Mouse (Mus musculus) neural tube, embryonic 15.5 days (tissue): ENCODE measurements around the gene 4933417A18Rik. TPM values are rescaled to one million over a fixed set of nuclear protein-coding genes. Genes with fewer than 3 reads are reported as not detected.
A peak's percentile ranks its signal among the peaks of the same experiment; 100 is the strongest.
"Not testable (repeated sequence)": the region's sequence is repeated elsewhere in the genome, so short reads cannot be mapped to it uniquely, and the experiment has no call there.

Source experiments
- ATAC-seq: fragments of 200-750 bp; cut with Nextera tagmentation; 2 replicates; pipeline ENCODE4 v1.8.0; 2017; ENCODE audit warnings: mild to moderate bottlenecking, moderate TSS enrichment, moderate library complexity; ENCODE audit not compliant: low FRiP score
- H3K27ac ChIP-seq: fragments of 300-500 bp; sonication (generic); replicated peaks from 2 replicates; pipeline ENCODE4 v1.5.1; 2015; ENCODE audit warnings: mild to moderate bottlenecking, inconsistent platforms
- H3K27me3 ChIP-seq: fragments of 300-500 bp; sonication (generic); replicated peaks from 2 replicates; pipeline ENCODE4 v1.6.1; 2015; ENCODE audit warnings: inconsistent platforms
- H3K36me3 ChIP-seq: fragments of 300-500 bp; sonication (generic); 2 replicates; pipeline ENCODE4 v1.6.1; 2015; ENCODE audit warnings: inconsistent platforms
- H3K4me1 ChIP-seq: fragments of 300-500 bp; sonication (generic); 2 replicates; pipeline ENCODE4 v1.6.1; 2015; ENCODE audit warnings: inconsistent platforms
- H3K4me2 ChIP-seq: fragments of 300-500 bp; sonication (generic); 2 replicates; pipeline ENCODE4 v1.6.1; 2015; ENCODE audit warnings: inconsistent platforms, mild to moderate bottlenecking, moderate library complexity
- H3K4me3 ChIP-seq: fragments of 300-500 bp; sonication (generic); replicated peaks from 2 replicates; pipeline ENCODE4 v1.5.1; 2015; ENCODE audit warnings: mild to moderate bottlenecking, inconsistent platforms
- H3K9ac ChIP-seq: fragments of 300-500 bp; sonication (generic); replicated peaks from 2 replicates; pipeline ENCODE4 v1.6.1; 2015; ENCODE audit warnings: mild to moderate bottlenecking, inconsistent platforms
- H3K9me3 ChIP-seq: fragments of 300-500 bp; sonication (generic); replicated peaks from 2 replicates; pipeline ENCODE4 v1.6.1; 2016; ENCODE audit warnings: inconsistent platforms
- WGBS: fragments of 180-500 bp; shearing (Covaris S2); methylation state at CpG from one replicate; pipeline ENCODE4 v1.1.7; 2015; ENCODE audit warnings: mixed read lengths; 5-methylcytosine and 5-hydroxymethylcytosine counted together
- polyA plus RNA-seq: library from polyadenylated mRNA; unstranded; fragments of >200 nt; fragmentation: Nextera tagmentation; extraction: Ambion mirVana; gene quantifications from 2 replicates; pipeline ENCODE4 v1.2.1, GENCODE M21; 2015

Gene 4933417A18Rik
- polyA plus RNA-seq, 1 experiment from 2014 or later, result not detected

DNA sequence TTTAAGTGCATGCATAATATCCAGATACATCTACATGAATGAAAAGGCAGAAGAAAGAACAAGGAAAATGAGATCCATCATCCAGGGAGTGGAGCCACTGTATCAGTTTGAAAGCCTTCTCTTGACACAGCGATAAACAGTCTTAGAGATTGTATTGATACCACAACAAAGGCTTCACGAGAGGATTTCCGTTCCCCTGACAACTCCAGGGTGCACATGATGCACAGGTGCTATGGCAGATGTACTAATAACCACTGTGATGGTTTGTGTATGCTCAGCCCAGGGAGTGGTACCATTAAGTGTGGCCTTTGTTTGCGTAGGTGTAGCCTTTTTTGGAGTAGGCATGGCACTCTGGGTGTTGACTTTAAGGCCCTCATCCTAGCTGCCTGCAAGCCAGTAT, 32.7 kb downstream of the 4933417A18Rik start:
- Histone ChIP-seq H3K9ac (no peak overlapping the region), H3K4me3 (no peak overlapping the region), H3K36me3 (no peaks in the 10 kb centered on the region), H3K4me2 (no peak overlapping the region), H3K27ac (no peak overlapping the region), H3K9me3 (no peaks in the 10 kb centered on the region), H3K4me1 (no peaks in the 10 kb centered on the region), H3K27me3 (no peaks in the 10 kb centered on the region)
- WGBS, result 91% methylated on average over 4 of the region's 4 CpGs
- no peak for ATAC-seq

DNA sequence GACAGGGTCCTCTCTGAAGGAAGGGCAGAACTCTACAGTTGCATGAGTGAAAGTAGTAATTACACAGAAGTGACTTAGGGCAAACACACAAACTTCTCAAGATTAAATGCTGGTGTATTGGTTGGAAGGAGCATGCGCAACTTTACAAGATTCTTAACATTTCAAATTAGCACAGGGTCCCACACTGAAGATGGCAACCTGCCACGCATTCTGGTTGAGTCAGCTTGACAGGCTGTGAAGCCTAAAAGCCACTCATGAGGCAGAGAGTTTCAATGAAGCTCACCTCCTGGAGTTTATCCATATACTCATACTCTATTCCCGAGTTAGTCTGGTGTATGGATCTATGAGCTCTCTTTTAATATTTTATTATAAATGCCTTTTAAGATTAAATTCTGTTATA, 33.9 kb downstream of the 4933417A18Rik start:
- ATAC-seq, H3K9me3 ChIP-seq, H3K4me3 ChIP-seq, H3K27me3 ChIP-seq, H3K9ac ChIP-seq, H3K27ac ChIP-seq, H3K4me1 ChIP-seq, H3K36me3 ChIP-seq, H3K4me2 ChIP-seq: not testable (repeated sequence)
- 91% methylated on average over 3 of the region's 3 CpGs for WGBS

DNA sequence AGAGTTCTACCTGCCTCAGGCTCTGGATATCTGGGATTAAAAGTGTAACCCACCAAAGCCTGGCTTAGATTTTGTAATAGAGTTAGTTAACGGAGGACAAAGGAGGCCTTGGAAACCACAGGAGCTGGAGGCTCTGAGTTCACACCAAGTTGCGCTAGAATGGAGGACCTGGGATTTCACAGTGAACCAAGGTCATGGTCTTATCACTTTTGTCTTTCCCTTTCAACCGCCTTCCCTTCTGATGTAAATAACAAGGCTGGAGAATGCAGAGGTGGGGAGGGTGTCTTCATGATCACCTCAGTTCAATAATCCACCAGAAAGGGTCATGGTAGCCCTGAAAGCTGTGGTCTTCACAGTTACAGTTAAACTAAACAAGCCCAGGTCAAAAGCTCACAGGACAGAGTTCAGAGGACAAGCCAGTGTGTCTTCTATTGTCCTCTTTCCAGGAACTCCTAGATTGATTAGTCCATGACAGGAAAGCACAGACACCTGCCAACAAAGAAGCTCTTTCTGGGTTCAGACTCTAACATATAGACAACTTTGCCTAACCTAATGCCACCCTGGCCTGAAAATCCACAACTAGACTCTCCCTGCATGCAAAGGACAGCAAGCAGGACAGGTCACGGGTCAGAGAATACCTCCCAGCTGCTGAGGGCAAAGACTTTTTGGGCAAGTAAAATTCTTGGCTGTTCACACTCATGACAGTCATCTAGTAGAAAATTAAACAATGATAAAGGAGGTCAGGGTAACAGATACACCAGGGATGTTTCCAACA, 37.0 kb downstream of the 4933417A18Rik start:
- no peak for ATAC-seq
- Histone ChIP-seq H3K9me3 (no peaks in the 10 kb centered on the region), H3K4me3 (no peak overlapping the region), H3K27me3 (peaks cover 3% of the 10 kb centered on the region; the same call in 1 of the 2 replicates), H3K36me3 (no peaks in the 10 kb centered on the region), H3K4me2 (no peak overlapping the region), H3K4me1 (peaks cover 17% of the 10 kb centered on the region), H3K27ac (no peak overlapping the region), H3K9ac (no peak overlapping the region)
- 86% methylated on average over 4 of the region's 4 CpGs for WGBS

DNA sequence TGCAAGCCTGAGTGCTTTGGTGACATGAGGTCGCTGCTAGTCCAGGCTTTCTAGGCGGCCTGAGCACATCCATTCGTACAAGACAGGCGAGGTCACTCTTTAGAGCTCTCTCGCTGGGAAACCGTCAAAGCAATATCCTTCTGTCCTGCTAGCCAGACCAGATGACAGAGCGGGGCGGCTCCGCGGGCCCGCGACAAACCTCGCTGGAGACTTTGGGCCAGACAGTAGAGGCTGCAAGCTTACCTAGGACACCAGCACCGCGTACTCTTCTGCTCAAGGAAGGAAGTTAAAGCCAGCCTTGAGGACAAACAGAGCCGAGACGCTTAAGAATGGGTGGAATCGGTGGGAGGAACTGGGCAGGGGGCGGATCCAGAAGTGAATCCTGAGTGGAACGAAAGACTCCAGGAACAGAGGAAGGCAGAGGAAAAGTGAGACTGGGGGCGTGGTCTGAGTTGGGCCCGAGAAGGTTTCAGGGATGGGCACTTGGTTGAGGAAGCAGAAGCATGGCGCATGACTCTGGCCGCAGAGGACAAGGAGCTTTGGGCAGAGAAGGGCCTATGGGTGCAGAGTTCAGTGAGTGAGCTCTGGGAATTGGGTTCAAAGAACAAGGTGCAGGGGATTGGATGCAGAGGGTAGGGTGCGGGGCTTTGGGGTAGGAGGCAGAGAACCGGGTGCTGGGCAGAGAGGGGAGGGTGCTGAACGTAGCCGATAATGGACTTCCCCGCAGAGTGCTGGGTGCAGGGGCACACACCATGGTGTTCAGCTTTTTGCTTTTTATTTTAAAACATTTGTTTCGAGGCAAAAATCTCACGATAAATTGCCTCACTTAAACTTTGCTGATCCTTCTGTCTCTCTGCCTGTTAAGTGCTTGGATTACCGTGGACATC, 39.5 kb downstream of the 4933417A18Rik start, which contains the start of gene Eci3:
Eci3 (minus strand) TSS at position 300 of the 887 bp plus-strand sequence.
- H3K27ac ChIP-seq, result no peak within 1 kb of the TSS
- H3K9ac ChIP-seq, result peak within 1 kb of the TSS; percentile 39
- H3K4me2 ChIP-seq, result peak within 1 kb of the TSS; percentile 68
- peaks cover 3% of the 10 kb centered on the region; the same call in 1 of the 2 replicates for H3K27me3 ChIP-seq
- 2% methylated on average over 32 of the region's 32 CpGs for WGBS
- H3K9me3 ChIP-seq, result no peaks in the 10 kb centered on the region
- peak within 1 kb of the TSS; percentile 40 for H3K4me3 ChIP-seq
- H3K4me1 ChIP-seq, result peaks cover 17% of the 10 kb centered on the region
- no peaks in the 10 kb centered on the region for H3K36me3 ChIP-seq
- ATAC-seq, result peak; percentile 68

DNA sequence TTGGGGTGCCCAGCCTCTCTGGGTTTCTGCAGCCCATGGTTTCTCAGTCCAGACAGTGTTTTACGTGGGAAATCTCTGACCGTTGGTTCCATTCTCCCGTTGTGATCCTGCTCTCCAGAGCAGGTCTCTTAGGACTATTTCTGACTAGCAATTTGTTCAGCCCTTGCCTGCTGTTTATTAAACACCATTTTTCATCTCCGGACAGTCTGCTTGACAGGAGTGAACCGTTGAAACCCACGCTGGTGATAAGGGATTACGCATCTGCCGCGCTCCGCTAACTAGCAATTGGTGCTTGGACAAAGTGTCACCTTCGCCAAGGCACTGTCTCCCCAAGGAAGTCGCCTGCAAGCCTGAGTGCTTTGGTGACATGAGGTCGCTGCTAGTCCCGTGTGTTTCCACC, 40.2 kb downstream of the 4933417A18Rik start:
- ATAC-seq, result peak; percentile 54; the same call in 1 of the 2 replicates
- H3K4me1 ChIP-seq, result peaks cover 17% of the 10 kb centered on the region
- H3K27me3 ChIP-seq, result peaks cover 3% of the 10 kb centered on the region; the same call in 1 of the 2 replicates
- no peak overlapping the region for H3K27ac ChIP-seq
- no peaks in the 10 kb centered on the region for H3K9me3 ChIP-seq
- H3K4me3 ChIP-seq, result peak overlapping the region; percentile 40
- H3K9ac ChIP-seq, result peak overlapping the region; percentile 39
- no peaks in the 10 kb centered on the region for H3K36me3 ChIP-seq
- WGBS, result 4% methylated on average over 14 of the region's 14 CpGs
- peak overlapping the region; percentile 68 for H3K4me2 ChIP-seq

DNA sequence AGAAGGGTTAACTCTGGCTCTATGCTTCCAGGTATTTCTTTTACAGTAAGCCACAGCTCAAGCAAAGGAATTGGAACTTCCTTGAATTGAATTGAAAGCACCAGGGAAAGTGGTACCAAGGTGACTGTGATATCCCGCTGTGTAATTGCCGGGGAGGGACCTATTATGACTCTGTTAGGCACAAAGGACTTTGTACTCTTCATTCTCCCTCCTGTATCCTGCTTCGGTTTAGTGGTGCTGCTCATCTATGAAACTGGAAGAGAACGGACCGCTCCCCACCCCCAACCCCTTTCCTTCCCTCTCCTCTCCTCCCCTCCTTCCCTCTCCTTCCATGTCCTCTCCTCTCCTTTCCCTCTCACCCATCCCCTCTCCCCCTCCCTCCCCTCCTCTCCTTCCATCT, 40.7 kb downstream of the 4933417A18Rik start:
- Histone ChIP-seq H3K9me3 (no peaks in the 10 kb centered on the region), H3K27me3 (peaks cover 3% of the 10 kb centered on the region; the same call in 1 of the 2 replicates), H3K27ac (no peak overlapping the region), H3K9ac (peak overlapping the region; percentile 39; the same call in 1 of the 2 replicates), H3K4me1 (peaks cover 17% of the 10 kb centered on the region), H3K4me2 (peak overlapping the region; percentile 68), H3K4me3 (peak overlapping the region; percentile 40), H3K36me3 (no peaks in the 10 kb centered on the region)
- 6% methylated on average over 5 of the region's 5 CpGs for WGBS
- ATAC-seq, result peak; percentile 51

DNA sequence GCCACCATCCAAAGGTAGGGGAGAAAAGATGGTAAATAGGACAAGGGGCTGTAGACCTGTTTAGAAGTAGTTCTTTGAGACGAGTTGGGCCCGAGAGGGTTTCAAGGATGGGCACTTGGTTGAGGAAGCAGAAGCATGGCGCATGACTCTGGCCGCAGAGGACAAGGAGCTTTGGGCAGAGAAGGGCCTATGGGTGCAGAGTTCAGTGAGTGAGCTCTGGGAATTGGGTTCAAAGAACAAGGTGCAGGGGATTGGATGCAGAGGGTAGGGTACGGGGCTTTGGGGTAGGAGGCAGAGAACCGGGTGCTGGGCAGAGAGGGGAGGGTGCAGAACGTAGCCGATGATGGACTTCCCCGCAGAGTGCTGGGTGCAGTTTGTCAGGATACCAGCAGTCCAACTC, 41.4 kb downstream of the 4933417A18Rik start:
- H3K4me1 ChIP-seq, result peaks cover 17% of the 10 kb centered on the region
- H3K27ac ChIP-seq, H3K36me3 ChIP-seq, H3K9ac ChIP-seq, H3K4me3 ChIP-seq, H3K27me3 ChIP-seq, ATAC-seq, H3K4me2 ChIP-seq, H3K9me3 ChIP-seq: not testable (repeated sequence)
- 80% methylated on average over 9 of the region's 9 CpGs for WGBS

DNA sequence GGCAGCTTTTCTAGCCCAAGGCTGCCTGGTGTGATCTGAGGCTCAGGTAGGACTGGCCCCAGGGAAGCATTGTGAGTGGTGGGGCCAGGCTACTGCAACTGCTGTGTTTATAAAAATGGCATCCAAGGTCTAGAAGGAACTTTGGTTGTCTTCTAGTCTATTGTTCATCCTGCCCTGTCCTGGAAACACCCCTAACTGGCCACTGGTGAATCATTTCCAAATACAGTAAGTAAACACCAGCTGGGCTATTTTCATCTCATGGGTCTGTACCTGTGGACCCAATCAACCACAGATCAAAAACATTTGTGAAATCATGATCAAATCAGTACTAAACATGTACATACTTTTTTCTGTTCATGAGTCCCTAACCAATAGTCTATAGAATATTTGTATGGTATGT, 48.2 kb downstream of the 4933417A18Rik start:
- not testable (repeated sequence) for H3K27ac ChIP-seq, H3K9me3 ChIP-seq, H3K36me3 ChIP-seq, H3K4me1 ChIP-seq, H3K27me3 ChIP-seq, H3K9ac ChIP-seq, ATAC-seq, H3K4me3 ChIP-seq, H3K4me2 ChIP-seq

DNA sequence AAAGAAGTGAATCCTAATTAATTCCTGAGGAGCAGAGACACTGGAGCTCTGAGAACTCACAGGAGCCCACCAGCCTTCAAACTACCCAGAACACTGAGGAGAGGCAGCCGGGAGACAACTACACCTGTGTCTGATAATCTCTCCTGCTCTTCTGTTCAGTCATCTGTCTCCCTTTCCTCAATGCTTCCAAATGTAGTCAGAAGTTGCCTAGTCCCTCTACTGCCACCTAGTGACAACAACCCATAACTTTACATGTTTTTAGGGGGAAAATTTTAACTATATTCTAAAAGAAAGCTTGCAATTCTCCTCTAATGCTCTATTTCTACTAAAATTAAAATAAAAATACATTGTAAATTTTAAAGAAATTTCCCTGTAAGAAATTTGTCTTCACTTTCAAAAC, 48.9 kb downstream of the 4933417A18Rik start:
- no peaks in the 10 kb centered on the region for H3K9me3 ChIP-seq
- no peaks in the 10 kb centered on the region for H3K27me3 ChIP-seq
- H3K27ac ChIP-seq, result no peak overlapping the region
- no peak overlapping the region for H3K4me3 ChIP-seq
- 31% methylated on average over 1 of the region's 1 CpGs for WGBS
- no peak for ATAC-seq
- H3K4me1 ChIP-seq, result no peaks in the 10 kb centered on the region
- no peak overlapping the region for H3K9ac ChIP-seq
- H3K4me2 ChIP-seq, result no peak overlapping the region
- peaks cover 14% of the 10 kb centered on the region for H3K36me3 ChIP-seq

DNA sequence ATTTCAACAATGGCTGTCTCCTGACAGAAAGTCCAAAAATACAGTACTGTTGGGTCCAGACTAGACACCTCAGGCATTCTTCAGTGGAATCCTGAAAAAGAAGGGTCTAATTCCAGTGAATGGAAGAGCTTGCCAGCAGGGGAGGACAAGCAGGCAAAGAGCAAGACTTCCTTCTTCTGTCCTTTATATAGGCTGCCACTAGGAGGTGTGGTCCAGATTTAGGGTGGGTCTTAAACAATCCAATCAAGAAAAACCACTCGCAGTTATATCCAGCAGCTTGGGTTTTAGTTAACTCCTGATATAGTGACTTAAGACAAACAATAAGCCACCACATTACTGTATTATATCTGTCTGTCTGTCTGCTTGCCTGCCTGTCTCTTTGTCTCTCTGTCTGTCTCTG, 49.6 kb downstream of the 4933417A18Rik start:
- H3K36me3 ChIP-seq, result peaks cover 20% of the 10 kb centered on the region
- no peak overlapping the region for H3K9ac ChIP-seq
- H3K27me3 ChIP-seq, result no peaks in the 10 kb centered on the region
- ATAC-seq, result no peak
- no peak overlapping the region for H3K4me3 ChIP-seq
- no peak overlapping the region for H3K4me2 ChIP-seq
- H3K9me3 ChIP-seq, result no peaks in the 10 kb centered on the region
- H3K4me1 ChIP-seq, result no peaks in the 10 kb centered on the region
- WGBS, result 48% methylated on average over 1 of the region's 1 CpGs
- no peak overlapping the region for H3K27ac ChIP-seq

DNA sequence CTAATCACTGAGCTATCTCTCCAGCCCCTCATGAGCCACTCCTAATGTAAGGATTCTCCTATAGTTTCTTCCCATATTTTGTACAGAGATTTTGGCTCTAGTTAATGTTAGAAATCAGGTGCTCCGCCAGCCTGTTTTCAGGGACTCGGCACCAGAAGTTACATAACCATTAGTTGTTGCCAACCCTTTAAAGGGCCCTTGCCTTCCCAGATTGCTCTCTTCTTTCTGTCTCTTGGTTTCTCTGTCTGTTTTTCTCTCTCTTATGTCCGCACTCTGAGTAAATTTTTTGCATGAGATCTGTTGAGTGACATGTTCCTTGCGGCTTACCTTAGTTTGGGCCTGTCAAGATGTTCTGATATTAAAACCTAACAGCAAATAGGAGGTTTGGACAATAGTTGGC, 51.9 kb downstream of the 4933417A18Rik start:
- ATAC-seq, result no peak

DNA sequence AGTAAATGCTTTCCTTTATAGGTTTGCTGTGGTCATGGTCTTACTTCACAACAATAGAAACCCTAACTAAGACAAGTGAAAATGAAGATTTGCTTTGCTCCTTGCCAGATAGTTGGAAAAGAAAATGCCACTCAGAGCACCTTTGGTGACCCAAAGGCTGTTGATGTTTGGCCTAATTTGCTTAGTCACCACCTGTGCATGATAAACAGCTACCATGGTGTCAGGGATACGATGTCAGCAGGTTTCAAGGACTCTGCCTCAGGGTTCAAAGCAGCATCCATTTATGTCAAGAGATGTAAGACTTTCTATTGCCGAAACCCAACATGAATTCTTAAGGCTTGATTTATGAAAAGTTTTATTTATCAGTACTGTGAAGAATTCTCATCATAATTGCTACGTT, 53.2 kb downstream of the 4933417A18Rik start:
- H3K4me1 ChIP-seq, result no peaks in the 10 kb centered on the region
- no peak for ATAC-seq
- H3K36me3 ChIP-seq, result peaks cover 49% of the 10 kb centered on the region

More for the DNA sequence above, 51.9 kb downstream of the 4933417A18Rik start:
- peaks cover 42% of the 10 kb centered on the region for H3K36me3 ChIP-seq
- 95% methylated on average over 4 of the region's 4 CpGs for WGBS
- H3K27me3 ChIP-seq, result no peaks in the 10 kb centered on the region
- H3K27ac ChIP-seq, result no peak overlapping the region
- H3K4me3 ChIP-seq, result no peak overlapping the region
- no peaks in the 10 kb centered on the region for H3K4me1 ChIP-seq
- H3K4me2 ChIP-seq, result no peak overlapping the region
- H3K9me3 ChIP-seq, result no peaks in the 10 kb centered on the region
- no peak overlapping the region for H3K9ac ChIP-seq

More for the DNA sequence above, 53.2 kb downstream of the 4933417A18Rik start:
- no peak overlapping the region for H3K4me3 ChIP-seq
- WGBS, result 97% methylated on average over 3 of the region's 3 CpGs
- no peak overlapping the region for H3K27ac ChIP-seq
- H3K9me3 ChIP-seq, result no peaks in the 10 kb centered on the region
- H3K9ac ChIP-seq, result no peak overlapping the region
- H3K27me3 ChIP-seq, result no peaks in the 10 kb centered on the region
- H3K4me2 ChIP-seq, result no peak overlapping the region
